Mouse (Mus musculus): ENCODE data around the gene Pole4. TPM values are rescaled to one million over a fixed set of nuclear protein-coding genes. Genes with fewer than 3 reads are reported as not detected.
"Not testable (repeated sequence)": the region's sequence is repeated elsewhere in the genome, so short reads cannot be mapped to it uniquely, and the experiment has no call there.

The Pole4 gene
- total RNA-seq, 2 experiments from 2014 or later, result 48.6 to 87.5 TPM

DNA sequence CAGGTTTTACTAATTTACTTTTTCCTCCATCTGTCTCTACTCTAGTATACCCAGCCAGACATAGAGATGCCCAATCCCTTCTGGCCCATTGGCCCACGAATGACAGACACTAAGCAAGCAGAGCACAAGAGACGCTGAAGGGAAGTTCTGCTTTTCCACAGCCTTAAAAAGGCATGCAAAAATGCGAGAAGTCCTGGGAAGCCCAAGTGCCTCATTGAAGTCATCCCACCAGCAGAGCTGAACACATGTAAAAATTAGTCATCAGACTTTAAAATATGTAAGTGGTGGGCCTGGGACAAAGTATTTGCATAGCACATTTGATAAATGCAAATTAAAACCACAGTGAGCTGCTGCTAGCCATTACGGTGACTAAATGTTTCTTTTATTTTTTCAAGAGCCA lies 65.1 kb downstream of the Pole4 start:
- ATAC-seq (replicated peaks; ENCODE audit: poor library complexity), result no peak

DNA sequence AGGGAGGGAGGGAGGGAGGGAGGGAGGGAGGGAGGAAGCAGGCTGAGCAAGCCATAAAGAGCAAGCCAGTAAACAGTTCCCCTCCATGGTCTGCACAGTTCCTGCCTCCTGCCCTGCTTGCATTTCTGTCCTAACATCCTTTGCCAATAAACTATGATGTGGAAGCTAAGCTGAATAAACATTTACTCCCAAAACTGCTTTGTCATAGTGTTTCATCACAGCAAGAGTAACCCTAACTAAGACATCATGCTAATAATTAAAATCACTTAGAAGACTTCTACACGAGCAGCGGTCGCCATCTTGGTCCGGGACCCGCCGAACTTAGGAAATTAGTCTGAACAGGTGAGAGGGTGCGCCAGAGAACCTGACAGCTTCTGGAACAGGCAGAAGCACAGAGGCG lies 79.8 kb downstream of the Pole4 start:
- not testable (repeated sequence) for ATAC-seq (replicated peaks; ENCODE audit: poor library complexity)

DNA sequence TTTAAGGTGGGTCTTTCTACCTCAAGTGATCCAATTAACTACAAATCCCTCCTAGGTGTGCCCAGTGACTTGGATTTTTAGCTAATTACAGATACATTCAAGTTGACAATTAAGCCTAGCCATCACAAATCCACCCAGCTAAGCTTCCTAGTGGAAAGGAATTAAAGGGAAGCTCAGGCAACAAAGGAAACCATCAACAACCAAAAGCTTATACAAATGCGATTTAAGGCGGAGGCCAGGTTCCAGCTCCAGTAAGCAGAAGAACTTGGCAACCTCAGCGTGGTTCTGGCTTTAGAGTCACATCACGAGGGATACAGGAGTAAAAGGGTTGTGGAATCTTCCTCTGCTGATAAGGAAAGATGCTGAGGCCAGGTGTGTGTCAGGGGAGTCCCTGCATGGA lies 92.0 kb downstream of the Pole4 start:
- ATAC-seq (replicated peaks; ENCODE audit: poor library complexity), result no peak

DNA sequence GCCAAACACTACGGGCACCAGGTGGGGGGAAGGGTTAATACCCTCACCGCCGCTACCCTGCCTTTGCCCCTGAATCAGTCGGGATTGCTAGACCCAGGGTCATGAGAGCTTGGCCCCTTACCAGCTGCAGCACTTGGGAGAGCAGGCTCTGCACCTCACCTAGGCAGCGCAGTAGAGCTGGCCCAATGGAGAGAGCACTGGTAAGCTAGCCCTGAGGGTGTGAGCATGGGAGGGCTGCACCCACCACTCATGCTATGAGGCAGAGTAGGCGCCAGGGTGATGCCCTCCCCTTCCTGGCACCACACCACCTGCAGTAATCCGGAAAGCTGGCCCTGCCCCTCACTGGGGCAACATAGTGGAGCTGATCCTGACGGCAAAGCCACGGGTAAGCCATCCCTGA lies 94.1 kb downstream of the Pole4 start:
- no peak for ATAC-seq (replicated peaks; ENCODE audit: poor library complexity)

DNA sequence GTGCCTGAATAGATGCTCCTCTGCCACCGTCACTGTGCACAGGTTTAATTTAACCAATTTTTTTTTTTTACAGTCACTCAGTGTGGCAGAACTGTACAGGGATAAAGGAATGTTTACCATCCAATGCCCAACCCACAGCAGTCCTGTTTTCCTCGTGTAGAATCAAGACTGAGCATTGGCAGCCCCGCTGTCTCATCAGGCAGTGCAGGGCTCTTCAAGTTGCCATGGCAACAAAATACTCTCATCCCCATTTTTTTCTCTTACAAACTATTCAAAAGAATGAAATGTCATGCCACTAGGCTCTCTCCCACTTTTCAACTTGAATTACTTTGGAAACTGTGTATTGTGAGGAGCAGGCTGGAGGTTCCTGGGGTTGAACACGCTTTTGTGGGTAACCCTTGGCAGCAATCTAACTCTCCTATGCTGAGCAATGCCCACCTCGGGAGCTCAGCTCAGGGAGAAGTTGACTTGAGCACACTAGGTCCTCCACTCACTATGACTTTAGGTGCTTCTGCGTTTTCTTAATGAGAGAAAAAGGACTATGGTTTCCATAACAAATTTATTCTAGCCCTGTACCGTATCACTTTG lies 95.7 kb downstream of the Pole4 start:
- no peak for ATAC-seq (replicated peaks; ENCODE audit: poor library complexity)

DNA sequence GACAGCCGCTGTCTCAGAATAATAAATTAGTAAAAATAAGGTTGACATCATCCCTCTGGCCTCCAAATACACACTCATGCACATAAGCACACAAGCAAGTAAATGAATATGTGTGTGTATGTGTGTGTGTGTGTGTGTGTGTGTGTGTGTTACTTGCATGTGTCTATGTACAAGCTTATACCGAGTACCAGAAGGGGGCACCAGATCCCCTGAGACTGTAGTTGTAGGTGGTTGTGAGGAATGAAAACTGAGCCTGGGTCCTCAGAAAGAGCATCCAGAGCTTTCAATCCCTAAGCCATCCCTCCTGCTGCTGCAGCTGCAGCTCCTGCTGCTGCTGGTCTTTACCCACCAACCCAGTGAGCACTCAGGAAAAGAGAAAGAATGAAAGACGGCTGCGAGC lies 96.4 kb downstream of the Pole4 start:
- no peak for ATAC-seq (replicated peaks; ENCODE audit: poor library complexity)

DNA sequence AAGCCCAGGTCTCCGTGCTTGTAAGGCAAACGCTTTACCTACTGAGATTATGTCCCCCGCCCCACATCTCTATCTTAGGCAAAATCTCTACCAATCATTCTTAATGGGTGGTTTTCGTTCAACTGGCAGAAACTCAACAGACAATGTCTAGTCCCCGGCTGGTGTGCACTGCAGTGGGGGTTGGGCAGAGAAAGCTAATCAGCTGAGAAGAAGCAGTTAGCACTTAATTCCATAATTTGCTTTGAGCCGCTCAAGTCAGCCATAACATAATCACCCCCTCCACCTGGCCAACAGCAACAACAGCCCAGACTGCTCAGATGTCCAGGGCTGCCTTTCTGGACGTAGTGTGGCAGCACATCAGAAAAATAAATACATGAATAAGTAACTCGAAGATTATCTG lies 100.4 kb downstream of the Pole4 start:
- ATAC-seq (replicated peaks; ENCODE audit: poor library complexity), result no peak

DNA sequence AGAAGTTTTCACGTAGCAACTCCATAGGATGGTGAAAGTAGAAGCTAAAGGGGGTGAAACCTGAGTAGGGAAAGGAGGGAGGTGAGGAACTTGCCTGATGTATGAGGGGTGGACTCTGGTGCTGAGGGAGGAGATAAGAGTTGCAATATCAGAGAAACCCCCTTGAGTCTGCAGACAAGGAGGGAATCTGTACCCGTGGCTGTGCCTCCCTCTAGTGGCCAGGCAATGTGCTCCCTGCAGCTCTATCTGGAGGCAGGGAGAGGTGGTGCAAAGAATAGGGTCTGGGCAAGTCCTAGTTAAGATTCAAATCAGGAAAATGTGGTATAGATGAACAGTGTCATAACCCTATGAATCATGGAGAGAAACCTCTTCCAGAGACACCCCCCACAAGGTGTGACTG lies 101.5 kb downstream of the Pole4 start:
- peak; percentile 66 for ATAC-seq (replicated peaks; ENCODE audit: poor library complexity)

DNA sequence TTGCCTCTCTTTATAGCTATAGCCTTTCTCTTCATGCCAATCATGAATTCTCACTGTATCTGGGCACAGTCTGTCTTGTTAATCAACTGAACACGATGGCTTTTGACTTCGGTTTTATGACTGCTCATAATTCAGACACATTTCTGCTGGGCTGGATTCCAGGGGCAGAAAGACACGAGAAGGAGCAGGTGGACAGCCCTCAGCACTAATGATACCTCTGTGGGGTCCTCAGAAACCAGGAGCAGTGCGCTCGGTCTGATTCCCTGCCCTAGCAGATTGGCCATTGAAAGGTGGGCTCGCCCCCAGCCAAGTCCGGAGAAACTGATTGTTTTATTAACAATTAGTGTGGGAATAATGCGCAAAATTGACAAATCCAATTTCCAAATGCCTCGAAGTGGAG lies 101.9 kb downstream of the Pole4 start:
- no peak for ATAC-seq (replicated peaks; ENCODE audit: poor library complexity)

DNA sequence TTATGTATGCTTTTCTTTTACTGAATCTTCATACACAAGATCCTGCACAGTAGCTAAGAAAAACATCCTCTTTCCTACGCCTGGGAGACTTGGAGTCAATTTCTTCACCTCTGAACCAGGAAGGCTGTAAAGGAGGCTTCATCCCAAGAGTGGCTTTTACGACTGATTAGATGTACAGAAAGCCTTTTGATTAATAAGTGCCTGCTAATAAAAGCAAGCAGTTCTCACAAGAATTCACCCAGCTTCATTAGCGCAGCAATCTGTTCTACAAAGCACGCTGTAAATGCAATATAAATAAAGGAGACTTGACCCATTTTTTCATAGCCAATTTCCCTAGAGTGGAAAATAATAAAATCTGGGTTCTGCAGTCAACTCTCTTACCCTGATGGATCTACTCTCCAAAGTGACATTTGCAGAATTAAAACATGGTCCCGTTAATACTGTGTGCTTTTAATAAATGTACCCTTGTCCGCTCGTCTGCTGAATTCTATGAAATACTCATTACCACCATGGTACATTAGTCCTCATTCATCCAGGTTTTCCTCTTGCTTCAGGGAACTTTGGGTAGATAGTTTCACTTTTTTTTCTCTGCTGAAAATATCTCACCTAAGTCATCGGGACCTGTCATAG lies 109.6 kb downstream of the Pole4 start:
- ATAC-seq (replicated peaks; ENCODE audit: poor library complexity), result no peak

DNA sequence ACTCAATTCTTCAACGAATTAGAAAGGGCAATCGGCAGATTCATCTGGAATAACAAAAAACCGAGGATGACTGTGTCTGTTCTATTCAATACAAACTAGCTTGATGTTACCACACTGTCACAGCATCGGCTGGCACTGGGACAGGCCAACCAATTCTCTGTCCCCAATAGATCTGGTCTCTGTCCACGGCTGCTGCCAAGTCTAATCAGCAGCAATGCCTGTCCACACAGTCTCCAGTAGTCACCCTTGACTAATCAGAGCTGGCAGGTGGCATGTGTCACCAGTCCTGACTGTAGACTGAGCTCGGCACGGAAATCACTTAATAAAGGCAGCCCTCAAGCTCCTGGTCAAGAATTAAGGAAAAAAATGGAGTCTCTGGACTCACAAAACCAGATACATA lies 115.8 kb downstream of the Pole4 start:
- ATAC-seq (replicated peaks; ENCODE audit: poor library complexity), result no peak

DNA sequence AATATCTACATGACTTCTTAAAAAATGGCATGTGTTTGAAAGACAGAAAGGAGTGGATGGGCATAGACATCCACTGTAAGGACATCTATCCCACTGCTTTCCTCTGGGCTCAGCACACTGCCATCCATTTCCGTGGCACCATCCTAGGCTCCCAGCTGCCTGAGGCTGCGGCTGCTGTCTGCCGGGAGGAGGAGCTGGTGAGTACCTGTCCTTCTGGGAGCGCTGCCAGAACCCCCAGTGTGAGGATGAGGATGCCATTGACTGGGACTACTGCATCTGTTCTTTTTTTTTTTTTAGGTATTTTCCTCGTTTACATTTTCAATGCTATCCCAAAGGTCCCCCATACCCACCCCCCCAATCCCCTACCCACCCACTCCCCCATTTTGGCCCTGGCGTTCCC lies 119.8 kb downstream of the Pole4 start:
- no peak for ATAC-seq (replicated peaks; ENCODE audit: poor library complexity)

DNA sequence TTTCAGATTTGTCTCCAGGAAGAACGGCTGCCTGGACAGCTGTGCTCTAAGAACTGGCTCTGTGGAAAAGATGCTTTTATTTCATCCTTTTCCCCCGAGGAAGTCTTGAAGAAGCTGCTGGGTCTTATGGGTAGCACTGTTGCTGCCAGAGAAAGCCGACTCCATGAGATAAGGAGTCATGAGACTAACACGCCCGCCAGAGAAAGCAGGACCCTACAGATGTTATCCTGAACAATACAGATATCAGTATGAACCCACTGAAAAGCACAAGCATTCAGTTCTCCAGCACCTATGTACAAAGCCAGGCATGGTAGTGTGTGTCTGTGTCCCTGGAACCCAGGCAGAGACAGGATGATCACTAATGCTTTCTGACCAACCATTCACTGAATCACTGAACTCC lies 129.7 kb downstream of the Pole4 start:
- no peak for ATAC-seq (replicated peaks; ENCODE audit: poor library complexity)

Other genes starting within 250 kb of the Pole4 start
- 40.9 and 44.3 TPM in 2 replicates for gene Hk2, start 69.1 kb upstream of the Pole4 start, total RNA-seq (2015)
- 39.7 and 54.4 TPM in 2 replicates for gene Hk2, start 69.1 kb upstream of the Pole4 start, total RNA-seq (2017)
- 0.15 and 0.27 TPM in 2 replicates for gene Sema4f, start 234.4 kb upstream of the Pole4 start, total RNA-seq (2015)
- 0.04 and 0.17 TPM in 2 replicates for gene Sema4f, start 234.4 kb upstream of the Pole4 start, total RNA-seq (2017)
- gene M1ap, start 241.5 kb upstream of the Pole4 start, total RNA-seq (2015), result 5.0 and 8.0 TPM in 2 replicates
- gene M1ap, start 241.5 kb upstream of the Pole4 start, total RNA-seq (2017), result 5.1 and 5.9 TPM in 2 replicates

Measured in megakaryocyte progenitor cell, adult 5-6 weeks (primary cell).